Mouse (Mus musculus) CH12.LX (cell line): ENCODE measurements around the gene Cog3. TPM values are rescaled to one million over a fixed set of nuclear protein-coding genes. Genes with fewer than 3 reads are reported as not detected.

Experiments used
- DNase-seq: peaks from one replicate; pipeline ENCODE4 v3.0.0-alpha.2; 2013; ENCODE audit errors: extremely low read depth
- H3K27ac ChIP-seq: 2 replicates; pipeline ENCODE4 v1.5.1; 2012; ENCODE audit warnings: low read depth, mild to moderate bottlenecking, control low read depth, moderate library complexity; ENCODE audit not compliant: insufficient read depth
- H3K27me3 ChIP-seq: replicated peaks from 2 replicates; pipeline ENCODE3; 2012; ENCODE audit warnings: inconsistent platforms
- H3K36me3 ChIP-seq, 2 experiments: replicated peaks in 1 of 2; 2 replicates each; pipeline versions ENCODE3 to v1.6.1; 2012; ENCODE audit warnings: inconsistent platforms in 1 of 2, low read length in 1 of 2, mild to moderate bottlenecking in 1 of 2, mixed read lengths in 1 of 2, moderate library complexity in 1 of 2; ENCODE audit not compliant: control insufficient read depth in 1 of 2, insufficient read depth in 1 of 2
- H3K4me1 ChIP-seq, 2 experiments: 2 replicates each; pipeline ENCODE4 v1.6.1; 2012; ENCODE audit warnings: inconsistent platforms in 1 of 2, moderate library complexity in 1 of 2; ENCODE audit not compliant: insufficient read depth in 2 of 2, control insufficient read depth in 1 of 2
- H3K4me2 ChIP-seq: 2 replicates; pipeline ENCODE4 v1.6.1; 2012; ENCODE audit warnings: low read depth, mild to moderate bottlenecking, control low read depth; ENCODE audit not compliant: poor library complexity, insufficient read depth, severe bottlenecking
- H3K4me3 ChIP-seq, 3 experiments: fragments of 150-350 bp in 1 of 3; sonication (generic) in 1 of 3; replicated peaks in 1 of 3; 2 replicates each; pipeline versions ENCODE3 to v1.5.1; 2011 to 2012; ENCODE audit warnings: low read depth in 2 of 3, low read length in 2 of 3, mild to moderate bottlenecking in 2 of 3, moderate library complexity in 2 of 3, control low read depth in 1 of 3, improper control_type of control experiment in 1 of 3, inconsistent platforms in 1 of 3, mixed read lengths in 1 of 3; ENCODE audit not compliant: poor library complexity in 1 of 3
- H3K79me2 ChIP-seq: replicated peaks from 2 replicates; pipeline ENCODE4 v1.6.1; 2012; ENCODE audit warnings: mild to moderate bottlenecking, moderate library complexity; ENCODE audit not compliant: control insufficient read depth, poor library complexity, insufficient read depth, severe bottlenecking; ENCODE audit errors: extremely low read depth
- H3K9ac ChIP-seq: 2 replicates; pipeline ENCODE4 v1.6.1; 2012; ENCODE audit warnings: low read depth, mild to moderate bottlenecking, control low read depth, moderate library complexity; ENCODE audit not compliant: insufficient read depth
- H3K9me3 ChIP-seq: replicated peaks from 2 replicates; pipeline ENCODE3; 2012; ENCODE audit warnings: low read length, inconsistent platforms, mixed read lengths
- CHD1 ChIP-seq: IDR thresholded peaks from 2 replicates; pipeline ENCODE4 v1.6.1; 2012; ENCODE audit warnings: low read depth, low read length, improper control_type of control experiment, inconsistent platforms
- CHD2 ChIP-seq: IDR thresholded peaks from 2 replicates; pipeline ENCODE4 v1.6.1; 2011; ENCODE audit warnings: low read length, improper control_type of control experiment
- CTCF ChIP-seq, 2 experiments: IDR thresholded peaks in 1 of 2; conservative IDR thresholded peaks in 1 of 2; 2 replicates each; pipeline ENCODE4 v1.5.1; 2011 to 2012; ENCODE audit warnings: low read depth in 2 of 2, low read length in 2 of 2, improper control_type of control experiment in 1 of 2, inconsistent platforms in 1 of 2, mild to moderate bottlenecking in 1 of 2, moderate library complexity in 1 of 2
- E2F4 ChIP-seq: IDR thresholded peaks from 2 replicates; pipeline ENCODE4 v1.6.1; 2011; ENCODE audit warnings: low read depth, low read length, improper control_type of control experiment; ENCODE audit not compliant: insufficient replicate concordance
- ELF1 ChIP-seq: IDR thresholded peaks from 2 replicates; pipeline ENCODE4 v1.6.1; 2014; ENCODE audit warnings: low read depth, mild to moderate bottlenecking, inconsistent platforms, low read length, improper control_type of control experiment
- EP300 ChIP-seq: IDR thresholded peaks from 2 replicates; pipeline ENCODE4 v1.6.1; 2011; ENCODE audit warnings: low read length, improper control_type of control experiment
- ETS1 ChIP-seq: conservative IDR thresholded peaks from 2 replicates; pipeline ENCODE4 v1.6.1; 2012; ENCODE audit warnings: low read depth, mild to moderate bottlenecking, inconsistent platforms, low read length, improper control_type of control experiment, moderate library complexity
- HCFC1 ChIP-seq: IDR thresholded peaks from 2 replicates; pipeline ENCODE4 v1.6.1; 2012; ENCODE audit warnings: low read depth, mild to moderate bottlenecking, inconsistent platforms, low read length, improper control_type of control experiment
- KAT2A ChIP-seq: IDR thresholded peaks from 2 replicates; pipeline ENCODE4 v1.6.1; 2012; ENCODE audit warnings: low read length, improper control_type of control experiment, inconsistent platforms; ENCODE audit not compliant: insufficient replicate concordance
- MAX ChIP-seq: IDR thresholded peaks from 2 replicates; pipeline ENCODE4 v1.6.1; 2011; ENCODE audit warnings: low read length, improper control_type of control experiment
- MAZ ChIP-seq: IDR thresholded peaks from 2 replicates; pipeline ENCODE4 v1.6.1; 2012; ENCODE audit warnings: low read depth, mild to moderate bottlenecking, inconsistent platforms, low read length, improper control_type of control experiment, moderate library complexity
- MEF2A ChIP-seq: IDR thresholded peaks from 2 replicates; pipeline ENCODE4 v1.6.1; 2014; ENCODE audit warnings: low read depth, mild to moderate bottlenecking, inconsistent platforms, low read length, improper control_type of control experiment, borderline replicate concordance
- MXI1 ChIP-seq: IDR thresholded peaks from 2 replicates; pipeline ENCODE4 v1.6.1; 2011; ENCODE audit warnings: mild to moderate bottlenecking, low read depth, low read length, improper control_type of control experiment
- MYC ChIP-seq: IDR thresholded peaks from 2 replicates; pipeline ENCODE4 v1.6.1; 2011; ENCODE audit warnings: low read depth, mild to moderate bottlenecking, improper control_type of control experiment, low read length
- POLR2A ChIP-seq: IDR thresholded peaks from 2 replicates; pipeline ENCODE4 v1.6.1; 2011; ENCODE audit warnings: low read depth, mild to moderate bottlenecking, improper control_type of control experiment, low read length
- POLR2AphosphoS2 ChIP-seq: IDR thresholded peaks from 2 replicates; pipeline ENCODE4 v1.6.1; 2011; ENCODE audit warnings: low read depth, low read length, improper control_type of control experiment
- RCOR1 ChIP-seq: conservative IDR thresholded peaks from 2 replicates; pipeline ENCODE4 v1.6.1; 2012; ENCODE audit warnings: low read depth, mild to moderate bottlenecking, inconsistent platforms, low read length, improper control_type of control experiment
- SMC3 ChIP-seq: IDR thresholded peaks from 2 replicates; pipeline ENCODE4 v1.6.1; 2011; ENCODE audit warnings: low read depth, low read length, improper control_type of control experiment
- TCF12 ChIP-seq: IDR thresholded peaks from 2 replicates; pipeline ENCODE4 v1.6.1; 2014; ENCODE audit warnings: low read depth, mild to moderate bottlenecking, inconsistent platforms, low read length, improper control_type of control experiment
- UBTF ChIP-seq: IDR thresholded peaks from 2 replicates; pipeline ENCODE4 v1.6.1; 2012; ENCODE audit warnings: low read depth, mild to moderate bottlenecking, inconsistent platforms, low read length, improper control_type of control experiment, moderate library complexity
- ZC3H11A ChIP-seq: IDR thresholded peaks from 2 replicates; pipeline ENCODE4 v1.6.1; 2012; ENCODE audit warnings: low read depth, mild to moderate bottlenecking, inconsistent platforms, low read length, improper control_type of control experiment
- ZNF384 ChIP-seq: IDR thresholded peaks from 2 replicates; pipeline ENCODE4 v1.6.1; 2012; ENCODE audit warnings: low read depth, low read length, improper control_type of control experiment, inconsistent platforms
- dilution Hi-C: fragments of 300-500 bp; cut with MboI; formaldehyde crosslinking; loops from 2 replicates; pipeline ENCODE4 v1.14.3; 2020; ENCODE audit warnings: low sequenced_read_pairs; ENCODE audit not compliant: extremely low pct_unique_long_range_greater_than_20kb, extremely low pct_ligation_motif_present
- in situ Hi-C: fragments of 300-500 bp; cut with MboI; formaldehyde crosslinking; loops from 3 replicates; pipeline ENCODE4 v1.14.3; 2019; ENCODE audit warnings: low sequenced_read_pairs, low pct_ligation_motif_present, low pct_unique_long_range_greater_than_20kb, mixed read lengths
- polyA plus RNA-seq: library from polyadenylated mRNA; unstranded; fragments of >175 nt; gene quantifications from 2 replicates; pipeline ENCODE4 v1.2.1, GENCODE M21; 2012; ENCODE audit warnings: low read depth; ENCODE audit not compliant: insufficient read length
- total RNA-seq, 2 experiments: library from RNA; depleted of rRNA; stranded (reverse); fragments of 300-350 nt in 1 of 2; fragments of >200 nt in 1 of 2; gene quantifications; 2 replicates each; pipeline ENCODE4 v1.2.3; 2012 to 2014

The Cog3 gene
- total and polyA plus RNA-seq, 3 experiments, result 13.6 to 21.0 (median 15.3) TPM

DNA sequence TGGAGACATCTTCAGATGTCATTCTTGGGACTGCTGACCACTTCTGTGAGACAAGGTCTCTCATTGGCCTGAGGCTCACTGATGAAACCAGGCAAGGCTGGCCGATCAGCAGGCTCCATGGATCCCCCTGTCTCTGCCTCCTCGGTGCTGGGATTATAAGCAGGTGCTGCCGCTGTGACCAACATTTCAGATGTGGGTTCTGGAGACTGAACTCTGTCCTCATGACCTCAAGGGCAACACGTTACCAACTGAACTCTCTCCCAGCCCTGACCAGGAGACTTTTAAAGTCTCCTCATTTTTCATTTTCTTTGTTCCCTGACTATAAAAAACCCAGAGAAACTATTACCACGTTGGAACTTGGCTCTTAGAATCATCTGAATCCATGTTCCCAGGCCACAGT, 40.4 kb upstream of the Cog3 start:
- no peaks in the 10 kb centered on the region for H3K9me3 ChIP-seq
- H3K9ac ChIP-seq, result no peak overlapping the region
- TF ChIP-seq ETS1 (no peak), MEF2A (no peak), KAT2A (no peak), CHD2 (no peak)
- H3K4me1 ChIP-seq, result no peaks in the 10 kb centered on the region
- H3K36me3 ChIP-seq, result no peaks in the 10 kb centered on the region
- H3K79me2 ChIP-seq, result no peaks in the 10 kb centered on the region
- in situ Hi-C loops, result no loop called here
- dilution Hi-C loops, result no loop called here
- H3K27me3 ChIP-seq, result peaks cover 13% of the 10 kb centered on the region
- no peak overlapping the region for H3K27ac ChIP-seq
- no peak overlapping the region for H3K4me3 ChIP-seq
- H3K4me2 ChIP-seq, result no peak overlapping the region
- DNase-seq, result no peak

DNA sequence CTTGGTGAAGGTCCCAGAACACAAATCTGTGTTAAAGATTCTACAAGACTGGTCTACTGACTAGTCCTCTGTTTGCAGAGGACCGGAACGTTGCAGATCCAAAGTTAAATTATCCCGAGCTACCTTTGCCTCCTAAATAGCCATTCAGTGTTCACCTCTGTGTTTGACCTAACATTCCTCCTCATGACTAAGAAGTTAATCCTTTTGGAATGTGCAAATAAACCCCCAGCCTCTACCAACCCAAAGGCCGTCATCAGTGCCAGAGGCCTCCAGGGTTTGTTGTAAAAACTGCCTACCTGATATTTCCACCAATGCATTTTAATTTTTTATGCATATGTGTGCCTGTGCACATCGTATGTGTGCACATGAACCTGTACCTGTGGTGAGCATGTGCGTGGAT, 40.0 kb upstream of the Cog3 start:
- Histone ChIP-seq H3K4me2 (no peak overlapping the region), H3K27me3 (peaks cover 13% of the 10 kb centered on the region), H3K9ac (no peak overlapping the region), H3K4me1 (no peaks in the 10 kb centered on the region), H3K36me3 (no peaks in the 10 kb centered on the region), H3K9me3 (no peaks in the 10 kb centered on the region), H3K79me2 (no peaks in the 10 kb centered on the region), H3K27ac (no peak overlapping the region), H3K4me3 (no peak overlapping the region)
- TF ChIP-seq E2F4 (no peak), ELF1 (no peak), CHD1 (no peak), SMC3 (no peak), ZC3H11A (no peak), CHD2 (no peak), ZNF384 (no peak), MXI1 (no peak), UBTF (no peak), RCOR1 (no peak), TCF12 (no peak), POLR2A (no peak), POLR2AphosphoS2 (no peak), EP300 (no peak), CTCF (conservative IDR thresholded peaks at IDR 0.05 in 1 of 2, IDR thresholded peaks at IDR 0.05 in 1 of 2; ENCODE audit: low read depth in 2 of 2, low read length in 2 of 2) (no peak), MYC (no peak), HCFC1 (no peak), MAZ (no peak), MAX (no peak)
- DNase-seq, result no peak
- in situ Hi-C loops, result no loop called here
- dilution Hi-C loops, result no loop called here
